Mouse (Mus musculus) brain, embryonic 14.5 days (tissue): ENCODE data around the gene Got1. TPM values are rescaled to one million over a fixed set of nuclear protein-coding genes. Genes with fewer than 3 reads are reported as not detected.

Source experiments
- DNase-seq: peaks from one replicate; pipeline ENCODE4 v3.0.0-alpha.2; 2011; ENCODE audit warnings: low read depth
- CTCF ChIP-seq: fragments of 200-500 bp; IDR thresholded peaks from 2 replicates; pipeline ENCODE4 v1.5.1; 2012; ENCODE audit warnings: inconsistent platforms, mild to moderate bottlenecking, moderate library complexity, borderline replicate concordance; ENCODE audit not compliant: insufficient read depth, insufficient read length; ENCODE audit errors: extremely low read depth
- POLR2A ChIP-seq: fragments of 200-500 bp; IDR thresholded peaks from 2 replicates; pipeline ENCODE4 v1.6.1; 2012; ENCODE audit warnings: mild to moderate bottlenecking, inconsistent platforms, borderline replicate concordance; ENCODE audit not compliant: poor library complexity, insufficient read depth, insufficient read length, severe bottlenecking; ENCODE audit errors: extremely low read depth
- polyA plus RNA-seq: library from polyadenylated mRNA; depleted of rRNA; stranded (reverse); fragments of >200 nt; gene quantifications from 2 replicates; pipeline ENCODE4 v1.2.3, GENCODE M21; 2012

Gene Got1
- polyA plus RNA-seq, 1 experiment, result 66.7 TPM

DNA sequence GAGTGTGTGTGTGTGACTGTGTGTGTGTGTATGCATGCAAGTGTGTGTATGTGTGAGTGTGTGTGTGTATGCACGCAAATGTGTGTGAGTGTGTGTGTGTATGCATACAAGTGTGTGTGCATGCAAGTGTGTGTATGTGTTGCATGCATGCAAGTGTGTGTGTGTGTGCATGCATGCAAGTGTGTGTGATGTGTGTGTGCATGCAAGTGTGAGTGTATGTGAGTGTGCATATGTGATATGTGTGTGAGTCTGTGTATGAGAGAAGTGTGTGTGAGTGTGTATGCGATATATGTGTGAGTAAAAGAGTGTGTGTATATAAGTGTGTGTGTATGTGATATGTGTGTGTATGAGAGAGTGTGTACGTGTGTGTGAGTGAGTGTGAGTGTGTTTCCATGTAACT is 11.0 kb upstream of the Got1 start:
- no peak for DNase-seq

GRCm38 (mm10) chr19:43530921-43531320 is 6.5 kb upstream of the Got1 start:
- TF ChIP-seq POLR2A (no peak), CTCF (no peak)
- no peak for DNase-seq

More for the DNA sequence above, 11.0 kb upstream of the Got1 start:
- TF ChIP-seq POLR2A, result no peak
- no peak for TF ChIP-seq CTCF

- peak; percentile 96 for DNase-seq
- TF ChIP-seq CTCF, result peak; percentile 91
- TF ChIP-seq POLR2A, result no peak
These were observed 5.9 kb upstream of the Got1 start for GRCm38 (mm10) chr19:43530197-43530770.

- TF ChIP-seq CTCF (no peak), POLR2A (no peak)
These were observed 3.7 kb upstream of the Got1 start for GRCm38 (mm10) chr19:43528056-43528587.

GRCm38 (mm10) chr19:43527131-43527530 is 2.7 kb upstream of the Got1 start:
- DNase-seq, result no peak

More at GRCm38 (mm10) chr19:43528056-43528587, 3.7 kb upstream of the Got1 start:
- no peak for DNase-seq

DNA sequence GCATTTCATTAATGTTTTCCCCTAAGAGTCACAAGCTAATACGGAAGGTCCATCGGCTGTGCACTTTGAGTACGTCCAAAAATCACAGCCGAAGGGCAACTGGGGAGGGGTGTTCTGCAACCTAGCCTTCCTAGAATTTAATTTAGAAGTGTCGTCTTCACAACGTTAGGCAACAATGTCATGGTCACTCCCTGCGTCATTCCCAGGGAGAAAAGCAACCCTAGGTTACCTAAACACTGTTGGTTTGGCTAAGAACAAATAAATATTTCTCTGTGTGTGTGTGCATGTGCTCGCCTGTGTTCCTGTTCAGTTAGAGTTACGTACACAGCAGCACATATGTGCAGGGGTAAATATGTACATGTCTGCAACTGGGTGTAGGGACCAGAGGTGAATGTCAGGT is 1.6 kb upstream of the Got1 start:
- no peak for TF ChIP-seq CTCF
- TF ChIP-seq POLR2A, result no peak
- no peak for DNase-seq

More at GRCm38 (mm10) chr19:43527131-43527530, 2.7 kb upstream of the Got1 start:
- no peak for TF ChIP-seq POLR2A
- peak; percentile 11; the same call in 1 of the 2 replicates for TF ChIP-seq CTCF

DNA sequence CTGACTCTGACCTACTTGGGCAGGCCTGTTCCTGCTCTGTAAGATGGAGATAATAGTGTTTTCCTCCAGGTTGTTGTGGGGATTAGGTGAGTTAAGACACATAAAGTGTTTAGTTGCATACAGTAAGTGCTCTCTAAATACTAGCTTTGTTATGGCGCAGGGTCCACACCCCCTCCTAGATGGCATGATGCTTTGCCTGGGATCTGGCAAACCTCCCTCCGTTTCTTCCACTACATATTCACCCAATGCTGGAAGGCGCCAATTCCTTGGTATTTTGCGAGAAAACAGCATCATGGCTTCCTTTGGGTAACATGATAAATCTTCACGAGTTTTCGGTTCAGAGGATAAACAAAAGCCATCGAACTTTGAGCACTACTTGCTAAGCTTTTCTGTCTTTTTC is 1.2 kb upstream of the Got1 start:
- TF ChIP-seq POLR2A (no peak), CTCF (no peak)
- DNase-seq, result no peak

DNA sequence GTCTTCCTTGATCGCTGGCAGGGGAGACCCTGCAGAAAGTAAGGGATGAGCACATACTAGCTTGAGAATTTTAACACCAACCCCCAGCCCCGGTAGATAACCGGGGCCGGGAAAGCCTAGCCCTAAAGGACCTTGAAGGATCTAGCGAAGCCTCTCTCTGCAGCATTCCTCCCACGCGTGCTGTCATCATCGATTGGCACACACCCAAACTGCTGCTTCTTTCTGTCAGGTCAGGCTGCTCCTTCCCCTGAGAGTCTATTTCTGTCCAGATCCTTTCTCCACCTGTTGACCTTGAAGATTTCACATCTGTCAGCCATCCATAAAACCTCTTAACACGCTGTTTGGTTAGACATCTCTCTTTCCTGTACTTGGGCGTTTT is 688 bp upstream of the Got1 start:
- peak; percentile 39 for DNase-seq
- no peak for TF ChIP-seq CTCF
- no peak for TF ChIP-seq POLR2A

DNA sequence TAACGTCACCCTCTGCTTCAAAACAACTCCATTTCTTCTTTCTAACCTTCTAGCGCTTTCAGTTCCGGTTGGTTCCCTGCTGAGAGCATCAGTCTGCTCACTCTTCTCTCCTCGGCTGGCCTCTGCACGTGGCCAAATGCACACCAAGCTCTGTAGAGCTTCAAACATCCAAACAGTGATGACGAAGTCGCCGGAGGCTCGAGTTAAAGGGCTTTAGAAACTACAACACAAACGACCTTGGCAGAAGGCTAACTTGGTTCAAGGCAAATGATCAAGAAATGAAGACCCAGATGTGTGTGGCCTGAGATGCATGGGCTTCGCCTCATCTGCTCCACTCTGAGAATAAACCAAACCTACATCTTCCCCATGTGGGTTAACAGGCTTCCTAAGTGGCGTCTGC is 854 bp downstream of the Got1 start:
- TF ChIP-seq POLR2A, result no peak
- TF ChIP-seq CTCF, result no peak
- DNase-seq, result peak; percentile 28

DNA sequence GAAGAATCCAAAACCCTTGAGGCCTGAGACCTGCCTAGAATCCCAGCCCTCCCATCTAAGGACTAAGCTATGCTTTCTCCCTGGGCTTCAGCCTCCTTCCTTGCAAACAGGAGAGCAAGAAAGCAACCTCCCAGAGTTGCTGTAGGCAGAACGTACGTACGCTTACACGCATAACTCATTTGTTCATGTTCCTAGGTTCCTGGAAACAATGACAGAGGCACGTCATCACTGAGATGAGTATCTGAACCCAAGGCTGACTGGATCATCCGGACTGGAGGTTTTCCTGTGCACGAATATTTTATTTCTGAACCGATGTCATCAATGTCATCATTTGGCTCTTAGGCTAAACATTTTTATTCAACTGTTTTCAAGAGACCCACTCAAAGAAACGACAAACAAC is 2.4 kb downstream of the Got1 start:
- TF ChIP-seq POLR2A (no peak), CTCF (no peak)
- no peak for DNase-seq

- DNase-seq, result peak; percentile 48
- TF ChIP-seq POLR2A (no peak), CTCF (no peak)
These were observed 3.0 kb downstream of the Got1 start for GRCm38 (mm10) chr19:43521362-43521761.

DNA sequence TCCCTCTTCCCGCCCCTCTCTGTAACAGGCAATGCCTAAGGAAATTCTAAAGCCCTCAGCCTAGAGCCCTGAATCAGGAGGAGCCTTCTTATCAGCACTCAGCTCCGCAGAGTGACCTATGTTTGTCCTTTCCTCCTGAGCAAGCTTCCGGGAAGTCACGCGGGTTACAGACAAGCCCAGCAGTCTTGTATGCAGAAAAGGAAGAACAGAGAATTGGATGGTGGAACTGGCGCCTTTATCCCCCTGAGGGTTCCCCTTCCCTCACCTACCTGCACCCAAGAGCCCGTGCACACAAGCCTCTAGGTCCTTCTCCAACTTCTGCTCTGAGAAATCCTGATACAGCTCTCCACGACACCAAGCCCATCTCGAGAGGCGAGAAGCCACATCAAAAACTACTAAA is 4.0 kb downstream of the Got1 start:
- DNase-seq, result no peak

DNA sequence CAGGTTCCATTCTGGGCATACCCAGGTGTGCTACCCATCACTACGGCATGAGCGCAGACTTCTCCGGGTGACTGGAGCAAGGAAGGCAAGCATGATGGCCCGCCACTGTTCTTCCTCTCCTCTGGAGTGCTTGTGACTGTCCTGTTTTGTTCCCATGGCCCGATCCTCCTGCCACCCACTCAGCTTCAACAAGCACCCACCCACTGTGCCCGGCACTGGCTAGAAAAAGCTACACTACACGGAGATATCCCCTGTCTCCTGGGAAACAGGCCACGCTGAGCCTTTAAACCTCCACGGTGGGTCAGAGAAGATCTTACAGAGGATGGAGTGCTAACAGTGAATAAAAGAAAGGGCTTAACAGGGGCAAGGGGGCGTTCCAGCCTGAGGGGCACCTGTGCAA is 5.2 kb downstream of the Got1 start:
- DNase-seq, result no peak
- TF ChIP-seq CTCF, result no peak

More for the DNA sequence above, 4.0 kb downstream of the Got1 start:
- TF ChIP-seq CTCF (no peak), POLR2A (no peak)

DNA sequence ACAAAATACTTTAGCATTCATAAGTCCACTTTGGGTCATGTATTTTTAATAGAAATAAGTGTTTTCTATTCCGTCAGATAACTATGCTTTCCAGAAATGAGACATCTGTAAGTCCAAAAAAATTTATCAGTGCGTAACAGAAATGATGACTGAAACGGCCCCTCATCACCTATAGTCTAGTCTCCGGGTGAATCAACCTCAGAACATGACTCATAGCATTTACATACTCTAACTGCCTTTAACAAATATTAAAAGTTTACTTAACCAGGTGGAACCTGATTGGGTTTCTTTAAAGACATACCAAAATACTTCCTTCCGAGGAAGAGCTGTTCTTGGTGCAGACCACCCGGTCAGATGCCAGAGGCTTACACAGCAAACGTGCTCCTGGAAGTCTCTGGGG is 6.1 kb downstream of the Got1 start:
- DNase-seq, result no peak
- TF ChIP-seq POLR2A, result no peak
- TF ChIP-seq CTCF, result no peak

DNA sequence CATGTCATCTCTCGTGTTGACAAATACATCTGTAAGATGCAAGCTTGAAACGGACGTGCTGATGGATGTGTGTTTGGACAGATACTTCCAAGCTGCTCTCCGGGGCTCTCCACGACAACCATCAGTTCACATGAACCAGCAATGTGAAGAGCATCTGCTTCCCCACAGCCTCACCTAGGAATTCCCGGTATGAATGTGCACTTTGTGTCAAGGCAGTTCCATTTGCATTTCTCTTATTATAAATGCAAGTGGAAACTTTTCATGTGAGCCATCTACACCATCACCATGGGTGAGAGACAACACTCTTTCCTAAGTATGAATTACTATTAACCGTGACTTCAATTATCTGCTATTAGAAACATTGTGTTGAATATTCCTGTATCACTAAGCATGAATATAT is 6.6 kb downstream of the Got1 start:
- TF ChIP-seq POLR2A (no peak), CTCF (no peak)
- DNase-seq, result no peak

DNA sequence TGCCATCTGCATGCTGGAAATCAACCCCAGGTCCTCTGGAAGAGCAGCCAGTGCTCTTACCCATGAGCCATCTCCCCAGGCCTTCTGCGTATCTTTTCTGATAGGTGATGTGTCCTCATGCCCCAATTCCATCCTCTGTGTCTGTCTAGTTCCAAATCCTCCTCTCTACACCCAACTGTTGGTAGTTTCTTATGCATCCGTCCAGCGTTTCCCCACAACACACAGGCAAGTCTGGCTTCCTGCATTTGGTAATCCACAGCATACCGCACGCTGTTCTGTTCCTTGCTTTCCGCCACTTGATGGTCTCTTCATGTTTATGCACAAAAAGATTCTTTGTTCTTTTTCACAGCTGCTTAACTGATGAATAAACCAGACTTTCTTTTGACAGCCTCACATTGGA is 7.1 kb downstream of the Got1 start:
- peak; percentile 26 for DNase-seq
- TF ChIP-seq POLR2A (no peak), CTCF (no peak)
